Comparison of ENCODE assay signal across 8 mouse cellular contexts in genomic region chr4:140679723-140680380, GRCm38 (mm10). TPM values are rescaled to one million over a fixed set of nuclear protein-coding genes. Genes with fewer than 3 reads are reported as not detected.
A peak's percentile ranks its signal among the peaks of the same experiment; 100 is the strongest.
DNase-seq lines count a peak whose midpoint lies in the region; ATAC-seq and TF ChIP-seq lines count a peak whose summit lies in the region.

No protein-coding gene starts in this region.

- H3K4me2 ChIP-seq in intestine, postnatal 0 days (replicated peaks; ENCODE audit: low read depth): peak overlapping the region; percentile 37
- H3K4me2 ChIP-seq in midbrain, embryonic 14.5 days (ENCODE audit: low read length): no peak overlapping the region
- H3K4me2 ChIP-seq in stomach, embryonic 14.5 days (replicated peaks; ENCODE audit: low read depth, low read length): no peak overlapping the region

- peak overlapping the region; percentile 37; the same call in 1 of the 2 replicates for H3K9ac ChIP-seq in intestine, postnatal 0 days (ENCODE audit: low read depth, low read length)
- H3K9ac ChIP-seq in midbrain, embryonic 14.5 days (replicated peaks; ENCODE audit: low read length): no peak overlapping the region
- H3K9ac ChIP-seq in stomach, embryonic 14.5 days (replicated peaks; ENCODE audit: low read depth, low read length): no peak overlapping the region

- no peak overlapping the region for H3K4me3 ChIP-seq in intestine, postnatal 0 days (ENCODE audit: low read depth, low read length)
- H3K4me3 ChIP-seq in midbrain, embryonic 14.5 days (replicated peaks; ENCODE audit: low read depth, low read length): no peak overlapping the region
- H3K4me3 ChIP-seq in stomach, embryonic 14.5 days (ENCODE audit: low read depth, low read length): no peak overlapping the region

- 19% methylated on average over 17 of the region's 18 CpGs for WGBS in intestine, postnatal 0 days
- WGBS in midbrain, embryonic 14.5 days: 28% methylated on average over 18 of the region's 18 CpGs
- WGBS in stomach, embryonic 14.5 days: 27% methylated on average over 15 of the region's 18 CpGs

- H3K36me3 ChIP-seq in intestine, postnatal 0 days (ENCODE audit: control insufficient read depth, insufficient read depth): no peaks in the 10 kb centered on the region
- no peaks in the 10 kb centered on the region for H3K36me3 ChIP-seq in midbrain, embryonic 14.5 days (ENCODE audit: control insufficient read depth, insufficient read depth, low read length)
- no peaks in the 10 kb centered on the region for H3K36me3 ChIP-seq in stomach, embryonic 14.5 days (ENCODE audit: control insufficient read depth, insufficient read depth, low read length)

- no peaks in the 10 kb centered on the region for H3K4me1 ChIP-seq in intestine, postnatal 0 days (replicated peaks; ENCODE audit: control insufficient read depth, insufficient read depth, low read length)
- peaks cover 8% of the 10 kb centered on the region; the same call in 1 of the 2 replicates for H3K4me1 ChIP-seq in midbrain, embryonic 14.5 days (ENCODE audit: control insufficient read depth, insufficient read depth, low read length)
- peaks cover 5% of the 10 kb centered on the region; the same call in 1 of the 2 replicates for H3K4me1 ChIP-seq in stomach, embryonic 14.5 days (ENCODE audit: control insufficient read depth, insufficient read depth, low read length)

- DNase-seq in spleen, adult 18-20 months: peak; percentile 56 to 72
- DNase-seq in spleen, adult 12 weeks (ENCODE audit: low spot score): no peak
- DNase-seq in embryo, embryonic 10.5 days (ENCODE audit: low spot score): peak; percentile 87
- peak; percentile 64 to 80 for DNase-seq in gastrocnemius, postnatal 4 days (ENCODE audit: low spot score in 2 of 2)
- DNase-seq in left cerebral cortex, postnatal 36 days (ENCODE audit: low spot score in 2 of 2): peak; percentile 70 to 82
- DNase-seq in midbrain, embryonic 14.5 days: peak; percentile 84

- no peak overlapping the region for H3K27ac ChIP-seq in intestine, postnatal 0 days (ENCODE audit: low read depth, low read length)
- no peak overlapping the region for H3K27ac ChIP-seq in midbrain, embryonic 14.5 days (replicated peaks; ENCODE audit: low read depth, low read length)
- H3K27ac ChIP-seq in stomach, embryonic 14.5 days (ENCODE audit: low read length): no peak overlapping the region

- H3K9me3 ChIP-seq in intestine, postnatal 0 days (ENCODE audit: control insufficient read depth): no peaks in the 10 kb centered on the region
- no peaks in the 10 kb centered on the region for H3K9me3 ChIP-seq in midbrain, embryonic 14.5 days (ENCODE audit: control insufficient read depth, low read length)
- no peaks in the 10 kb centered on the region for H3K9me3 ChIP-seq in stomach, embryonic 14.5 days (ENCODE audit: control insufficient read depth, low read depth, low read length)

- intact Hi-C loops in left cerebral cortex, postnatal 36 days (cut with DNase I): loop anchor here (1.0 to 5.0 kb wide), 4 partner anchors 34 to 803 kb away; no protein-coding TSS in a partner anchor

- TF ChIP-seq CTCF in intestine, postnatal 0 days (IDR thresholded peaks at IDR 0.05; ENCODE audit: low read depth): peak; percentile 90

- H3K27me3 ChIP-seq in intestine, postnatal 0 days (replicated peaks; ENCODE audit: control insufficient read depth, insufficient read depth, low read length): no peaks in the 10 kb centered on the region
- H3K27me3 ChIP-seq in midbrain, embryonic 14.5 days (ENCODE audit: control insufficient read depth, insufficient read depth, low read length): no peaks in the 10 kb centered on the region
- H3K27me3 ChIP-seq in stomach, embryonic 14.5 days (ENCODE audit: control insufficient read depth, insufficient read depth, low read length): no peaks in the 10 kb centered on the region

- no peak for ATAC-seq in intestine, postnatal 0 days
- ATAC-seq in midbrain, embryonic 14.5 days (ENCODE audit: low FRiP score, low TSS enrichment): no peak
- peak; percentile 24; the same call in 1 of the 2 replicates for ATAC-seq in stomach, embryonic 14.5 days (ENCODE audit: insufficient number of reproducible peaks, insufficient read depth, low FRiP score, low read depth)

RNA-seq across cellular contexts. Expression of gene Arhgef10l, which starts 14.0 kb away (rescaled TPM):
- total RNA-seq in gastrocnemius, postnatal 4 days (2021): 10 to 100 TPM; 53.6 to 54.6 TPM
- polyA plus RNA-seq in intestine, postnatal 0 days (2015; fragmentation: Nextera tagmentation; extraction: Ambion mirVana): 3.9 and 5.4 TPM in 2 replicates
- total RNA-seq in left cerebral cortex, postnatal 36 days (2021): 10 to 100 TPM; 61.0 to 63.4 TPM
- polyA plus RNA-seq in midbrain, embryonic 14.5 days (2014; fragmentation: Nextera tagmentation; extraction: Ambion mirVana): 18.7 and 24.6 TPM in 2 replicates
- polyA plus RNA-seq in stomach, embryonic 14.5 days (2014; fragmentation: Nextera tagmentation; extraction: Ambion mirVana): 9.9 and 10.5 TPM in 2 replicates

RNA-seq across cellular contexts. Expression of gene Rcc2, which starts 20.5 kb away (rescaled TPM):
- total RNA-seq in gastrocnemius, postnatal 4 days (2021): 10 to 100 TPM; 43.3 to 44.1 TPM
- 14.6 and 15.6 TPM in 2 replicates for polyA plus RNA-seq in intestine, postnatal 0 days (2015; fragmentation: Nextera tagmentation; extraction: Ambion mirVana)
- total RNA-seq in left cerebral cortex, postnatal 36 days (2021): 10 to 100 TPM; 74.7 to 84.4 TPM
- polyA plus RNA-seq in midbrain, embryonic 14.5 days (2014; fragmentation: Nextera tagmentation; extraction: Ambion mirVana): 21.2 and 21.5 TPM in 2 replicates
- polyA plus RNA-seq in stomach, embryonic 14.5 days (2014; fragmentation: Nextera tagmentation; extraction: Ambion mirVana): 26.2 and 26.6 TPM in 2 replicates
